Mouse (Mus musculus) kidney, adult 2 months (tissue): Measurements from ENCODE around the gene Cyfip2.

Source experiments
- CTCF ChIP-seq: fragments of 200-500 bp; conservative IDR thresholded peaks from 2 replicates; pipeline ENCODE4 v1.5.1; 2011; ENCODE audit warnings: low read depth, mild to moderate bottlenecking, control low read depth, low read length, moderate library complexity, mixed read lengths; ENCODE audit not compliant: insufficient read depth, insufficient read length
- POLR2A ChIP-seq: fragments of 200-500 bp; IDR thresholded peaks from one replicate; pipeline ENCODE4 v1.6.1; 2011; ENCODE audit warnings: low read depth, low read length, control low read depth

DNA sequence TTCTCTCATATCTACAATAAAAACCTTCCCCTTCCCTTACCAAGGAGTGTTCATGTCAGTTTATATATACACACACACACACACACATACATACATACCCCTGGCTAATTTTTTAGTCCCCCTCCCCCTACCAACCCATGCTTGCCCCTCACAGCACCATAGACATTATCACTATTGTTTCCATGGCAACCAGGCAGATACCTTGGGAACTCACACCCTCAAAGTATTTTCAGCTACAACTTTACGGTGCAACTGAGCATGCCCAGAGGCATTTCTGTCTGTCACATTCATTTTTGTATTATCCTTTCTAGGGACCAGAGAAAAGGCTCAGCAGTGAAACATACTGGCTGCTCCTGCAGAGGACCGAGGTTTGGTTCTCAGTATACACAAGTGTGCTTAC lies 92.4 kb downstream of the Cyfip2 start:
- no peak for TF ChIP-seq CTCF
- TF ChIP-seq POLR2A = no peak
